Mouse (Mus musculus) left cerebral cortex, adult 2 months (tissue): ENCODE measurements around the gene Gdap2. TPM values are rescaled to one million over a fixed set of nuclear protein-coding genes. Genes with fewer than 3 reads are reported as not detected.

Experiments
- DNase-seq, 2 experiments: peaks; one replicate each; pipeline ENCODE4 v3.0.0; 2021 to 2022; ENCODE audit warnings: low spot score in 2 of 2, mixed read lengths in 1 of 2; ENCODE audit errors: extremely low spot score in 1 of 2
- H3K27ac ChIP-seq: fragments of 200-600 bp; 2 replicates; pipeline ENCODE4 v1.8.1; 2022
- H3K4me3 ChIP-seq: fragments of 200-600 bp; 2 replicates; pipeline ENCODE4 v1.8.1; 2022
- CTCF ChIP-seq: fragments of 200-600 bp; IDR thresholded peaks from 2 replicates; pipeline ENCODE4 v1.8.1; 2022; ENCODE audit warnings: antibody characterized with exemption, mild to moderate bottlenecking, moderate library complexity
- intact Hi-C: fragments of 180-260 bp; cut with DNase I; formaldehyde crosslinking; loops from one replicate; pipeline ENCODE4 v1.15.1; 2025
- total RNA-seq, 2 experiments: library from RNA; stranded (reverse); gene quantifications; 2 replicates each; pipeline ENCODE4 v1.2.3; 2021

Gene Gdap2
- total RNA-seq, 2 experiments from 2014 or later: 37.8 to 42.7 TPM

DNA sequence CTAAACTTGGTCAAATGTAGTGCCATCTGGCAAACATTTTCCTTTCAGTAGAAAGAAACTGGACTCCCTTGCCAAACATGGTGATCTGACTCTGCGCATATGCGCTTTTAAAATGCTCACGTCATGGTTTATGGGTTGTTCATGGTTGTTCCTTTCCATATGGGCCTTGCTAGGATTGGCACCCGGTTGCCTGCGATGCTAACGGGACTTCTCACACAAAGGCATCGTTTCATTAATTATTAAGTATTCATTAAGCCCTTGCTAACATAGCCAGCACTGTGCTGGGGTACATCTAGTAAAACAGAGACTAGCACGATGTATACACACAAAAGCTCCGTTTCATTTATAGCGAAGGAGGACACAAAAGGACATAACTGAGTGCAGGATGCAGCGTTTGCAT lies 27.7 kb downstream of the Gdap2 start:
- Histone ChIP-seq H3K27ac (no peak overlapping the region), H3K4me3 (no peak overlapping the region)
- no peak for DNase-seq
- intact Hi-C loops: loop anchor here (2.0 to 10.0 kb wide), 5 partner anchors 35 to 725 kb away; partner anchors contain the start of gene Man1a2
- no peak for TF ChIP-seq CTCF

DNA sequence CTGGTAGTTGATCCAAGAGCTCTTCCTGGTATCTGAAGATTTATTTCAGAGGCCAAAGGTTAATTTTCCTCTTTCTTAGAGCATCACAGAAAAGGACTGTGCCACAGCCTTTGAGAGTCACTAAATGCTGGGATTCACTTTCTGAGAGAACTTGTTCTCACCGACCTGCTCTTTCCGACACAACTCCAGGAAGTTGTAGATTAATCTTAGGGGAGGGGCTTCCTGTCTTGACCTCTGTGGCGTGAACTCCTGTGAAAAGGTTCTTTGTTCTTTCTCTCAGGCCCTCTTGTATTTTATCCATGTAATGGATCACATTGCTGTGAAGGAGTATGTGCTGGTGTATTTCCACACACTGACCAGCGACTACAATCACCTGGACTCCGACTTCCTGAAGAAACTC lies 32.0 kb downstream of the Gdap2 start:
- intact Hi-C loops: loop anchor here (5.0 kb wide), 1 partner anchor 163 kb away; no protein-coding TSS in a partner anchor
- TF ChIP-seq CTCF: no peak
- no peak overlapping the region for H3K27ac ChIP-seq
- no peak overlapping the region for H3K4me3 ChIP-seq
- DNase-seq: no peak

DNA sequence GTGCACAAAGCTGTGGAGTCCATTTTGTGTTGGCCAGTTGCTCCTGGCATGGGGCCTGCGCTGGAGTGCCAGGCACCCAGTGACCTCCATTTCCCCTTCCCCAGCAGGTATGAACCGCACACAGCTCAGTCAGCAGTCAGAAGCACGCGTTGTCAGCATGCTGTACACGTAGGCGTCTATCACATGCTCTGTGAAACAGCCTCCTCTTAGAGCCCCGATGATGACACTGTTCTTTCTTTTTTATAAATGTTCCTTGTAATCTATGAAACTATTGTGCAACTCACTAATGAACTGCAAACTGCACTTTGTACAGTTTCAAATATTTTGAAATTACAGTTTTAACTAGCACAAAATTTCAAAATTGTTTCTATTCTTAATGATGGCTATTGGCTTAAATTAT lies 39.4 kb downstream of the Gdap2 start:
- H3K4me3 ChIP-seq: no peak overlapping the region
- TF ChIP-seq CTCF: no peak
- no peak for DNase-seq
- no peak overlapping the region for H3K27ac ChIP-seq
- intact Hi-C loops: no loop called here

DNA sequence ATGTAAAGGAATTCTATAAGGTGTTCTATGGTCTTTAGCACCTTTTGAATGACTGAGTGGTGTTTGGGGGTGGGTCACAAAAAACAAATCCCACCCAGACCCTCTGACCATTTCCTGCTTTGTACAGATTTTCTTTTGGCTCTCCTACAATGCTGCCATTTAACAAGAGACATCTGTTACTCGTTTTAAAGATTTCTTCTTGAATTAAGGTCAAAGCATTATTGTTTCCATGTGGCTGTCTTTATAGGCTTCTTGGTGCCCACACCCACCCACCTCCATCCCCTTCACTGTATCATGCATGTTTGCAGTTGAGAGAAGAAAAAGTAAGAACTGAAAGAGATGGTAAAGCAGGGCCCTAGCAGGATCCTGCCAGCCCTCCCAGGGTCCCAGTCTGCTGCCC lies 44.8 kb downstream of the Gdap2 start:
- Histone ChIP-seq H3K4me3 (no peak overlapping the region), H3K27ac (no peak overlapping the region)
- no peak for TF ChIP-seq CTCF
- intact Hi-C loops: no loop called here
- DNase-seq: no peak

DNA sequence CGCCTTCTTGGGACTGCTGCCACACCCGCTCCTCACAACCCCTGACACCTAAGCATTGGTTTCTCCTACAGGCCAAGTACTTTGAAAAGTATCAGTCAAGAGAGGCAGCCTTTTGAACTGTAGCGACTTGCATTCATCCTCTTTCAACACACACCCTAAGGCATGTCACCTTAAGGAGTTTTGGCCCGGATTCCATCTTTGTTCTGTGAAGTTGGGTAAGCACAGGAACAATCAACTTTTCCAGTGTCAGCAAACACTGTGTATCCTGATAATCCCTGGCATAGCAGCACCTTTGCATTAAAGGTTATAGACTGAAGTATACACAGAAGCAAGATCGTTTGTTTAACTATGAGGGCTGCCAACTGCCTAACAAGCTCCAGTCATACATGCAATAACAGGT lies 53.3 kb downstream of the Gdap2 start:
- Histone ChIP-seq H3K4me3 (no peak overlapping the region), H3K27ac (no peak overlapping the region)
- DNase-seq: no peak
- intact Hi-C loops: no loop called here
- no peak for TF ChIP-seq CTCF

DNA sequence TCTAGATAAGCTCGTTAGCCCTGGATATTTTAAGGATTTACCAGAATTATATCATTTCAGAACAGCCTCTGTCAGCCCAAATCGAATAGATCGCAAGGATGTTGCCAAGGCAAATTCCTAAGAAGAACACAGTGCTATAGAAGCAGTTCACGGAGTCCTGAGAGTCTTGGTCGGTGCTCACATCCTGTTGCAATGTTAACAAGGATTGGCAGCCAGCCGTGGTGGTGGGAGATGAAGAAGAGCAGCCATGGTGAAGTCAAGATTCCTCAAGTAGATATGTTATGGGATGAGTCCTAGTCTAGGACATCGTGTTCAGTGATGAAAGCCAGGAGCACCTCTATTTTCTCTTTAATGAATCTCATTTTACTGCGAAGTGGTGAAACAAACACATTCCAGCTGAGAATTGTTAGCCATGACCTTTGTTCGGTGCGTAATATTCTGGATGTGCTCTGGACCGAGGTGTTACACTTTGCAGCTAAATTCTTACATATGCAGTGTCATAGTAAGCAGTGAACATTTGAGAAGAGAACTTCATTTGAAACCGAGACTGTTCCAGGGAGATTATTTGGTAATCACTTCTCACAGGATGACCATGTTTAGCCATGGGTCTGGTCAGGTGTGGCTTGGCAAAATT lies 63.3 kb downstream of the Gdap2 start:
- intact Hi-C loops: no loop called here
- Histone ChIP-seq H3K4me3 (no peak overlapping the region), H3K27ac (no peak overlapping the region)
- TF ChIP-seq CTCF: no peak
- DNase-seq: no peak

DNA sequence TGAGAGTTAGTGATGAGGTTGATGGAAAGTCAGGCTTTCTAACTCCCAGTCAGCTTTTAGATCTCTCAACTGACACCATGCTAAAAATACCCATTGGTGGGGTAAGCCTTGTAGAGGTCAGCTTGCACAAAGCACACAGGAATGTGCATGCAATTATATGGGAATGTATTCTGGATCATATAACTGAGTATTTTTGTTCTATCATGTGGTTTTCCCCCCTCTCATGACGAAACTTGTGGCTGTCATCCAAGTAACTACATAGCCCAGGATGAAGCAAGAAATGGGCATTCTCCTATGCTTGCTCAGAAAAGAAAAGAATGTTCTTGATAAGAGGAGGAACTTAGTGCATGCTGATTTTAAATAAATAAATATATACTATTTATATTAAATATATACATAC lies 65.3 kb downstream of the Gdap2 start:
- H3K27ac ChIP-seq: no peak overlapping the region
- H3K4me3 ChIP-seq: no peak overlapping the region
- intact Hi-C loops: no loop called here
- no peak for TF ChIP-seq CTCF
- no peak for DNase-seq

DNA sequence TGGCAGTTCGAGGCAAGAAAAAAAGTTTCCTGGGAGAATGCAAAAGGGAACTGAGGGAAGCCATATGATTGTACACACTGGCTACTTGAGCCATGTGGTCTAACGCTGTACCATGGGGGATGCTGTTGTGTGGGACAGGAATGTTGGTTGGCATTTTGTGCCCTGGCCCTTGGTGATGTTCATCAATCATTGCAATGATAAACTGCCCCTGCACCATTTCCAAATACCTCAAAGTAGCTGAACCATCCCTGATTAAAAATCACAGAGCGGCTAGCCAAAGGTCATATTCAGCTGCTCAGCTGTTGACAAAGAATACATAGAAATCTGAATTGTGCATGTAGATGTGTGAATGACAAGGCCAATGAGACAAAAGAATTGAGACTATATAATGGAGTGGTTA lies 66.8 kb downstream of the Gdap2 start:
- no peak for DNase-seq
- no peak overlapping the region for H3K27ac ChIP-seq
- TF ChIP-seq CTCF: no peak
- intact Hi-C loops: no loop called here
- no peak overlapping the region for H3K4me3 ChIP-seq

DNA sequence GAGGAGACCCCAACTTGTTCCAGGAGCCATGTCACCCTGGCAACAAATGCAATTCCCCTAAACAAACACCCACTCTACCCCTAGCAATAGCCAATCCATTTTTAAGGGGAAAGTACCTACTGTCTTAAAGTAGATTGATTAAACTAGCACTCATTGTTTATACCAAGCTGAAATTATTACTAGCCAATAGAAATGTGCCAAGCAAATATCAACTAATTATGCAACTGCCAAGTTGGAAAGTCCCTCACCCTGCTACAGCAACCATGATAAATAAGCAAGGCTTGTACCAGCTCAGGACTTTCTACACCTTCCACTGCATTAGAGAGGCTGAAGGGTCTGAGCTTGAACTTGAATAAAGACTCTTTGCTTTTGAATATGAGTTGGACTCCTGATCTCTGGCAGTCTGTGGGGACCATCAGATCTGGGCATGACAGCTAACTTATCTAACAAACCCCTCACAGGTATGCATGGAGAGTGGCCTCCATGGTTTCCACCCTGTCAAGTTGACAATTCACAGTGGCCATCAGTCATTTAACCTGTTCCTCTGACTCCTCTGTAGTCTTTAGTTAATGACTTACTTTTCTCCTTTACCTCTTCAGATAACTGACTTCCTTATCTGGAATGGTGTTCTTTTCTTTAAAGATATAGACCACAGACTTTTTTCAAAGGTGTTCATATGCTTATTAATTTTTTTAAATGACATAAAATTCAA lies 74.7 kb downstream of the Gdap2 start:
- TF ChIP-seq CTCF: no peak
- intact Hi-C loops: no loop called here
- no peak for DNase-seq
- Histone ChIP-seq H3K27ac (no peak overlapping the region), H3K4me3 (no peak overlapping the region)

DNA sequence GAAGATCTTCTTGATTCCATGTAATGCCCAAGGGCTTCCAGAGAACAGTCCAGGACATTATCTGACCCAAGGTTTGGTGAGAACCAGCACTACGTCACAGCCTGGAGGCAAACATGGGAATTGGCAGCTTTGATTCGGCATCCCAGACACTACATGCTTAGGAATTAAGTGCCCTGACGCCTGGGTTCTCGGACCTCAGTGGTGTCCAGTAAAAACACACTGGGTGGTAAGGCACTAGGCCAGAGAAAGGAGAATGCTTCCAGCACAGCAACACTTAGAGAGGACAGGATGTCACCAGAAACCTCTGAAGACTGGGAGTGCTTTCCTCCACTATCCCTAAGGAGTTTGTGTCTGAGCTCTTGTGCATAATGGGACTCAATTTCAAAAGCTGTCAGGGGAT lies 80.0 kb downstream of the Gdap2 start:
- no peak for DNase-seq
- TF ChIP-seq CTCF: no peak
- Histone ChIP-seq H3K4me3 (no peak overlapping the region), H3K27ac (no peak overlapping the region)
- intact Hi-C loops: no loop called here

DNA sequence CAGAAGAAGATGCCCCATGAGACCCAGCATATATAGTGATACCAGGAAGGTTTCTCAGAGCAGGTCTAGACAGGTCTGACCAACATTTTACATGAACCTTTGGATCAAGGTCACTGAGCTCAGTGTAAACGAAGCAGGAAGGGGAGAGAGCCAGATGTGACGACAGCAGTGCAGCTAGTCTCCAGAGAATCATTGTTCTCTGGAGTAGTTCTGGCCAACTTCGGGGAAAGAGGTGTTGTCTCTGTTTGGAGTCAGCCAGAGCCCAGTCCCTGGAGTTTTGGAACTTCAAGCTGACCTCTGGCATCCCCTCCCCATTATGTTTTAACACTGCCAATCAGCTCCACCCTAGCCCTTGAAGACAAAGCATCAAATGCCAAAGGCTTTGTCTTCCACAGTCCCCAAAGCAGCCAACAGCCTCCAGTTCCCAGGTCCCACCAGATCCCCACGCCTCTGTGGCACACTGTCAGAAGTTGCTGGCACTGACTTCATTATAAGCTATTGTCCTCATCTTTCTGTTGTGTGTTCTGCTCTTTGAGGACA lies 84.2 kb downstream of the Gdap2 start:
- intact Hi-C loops: no loop called here
- H3K27ac ChIP-seq: no peak overlapping the region
- DNase-seq: no peak
- H3K4me3 ChIP-seq: no peak overlapping the region
- TF ChIP-seq CTCF: no peak

Other genes starting within 250 kb of the Gdap2 start
- 10 to 100 TPM; 18.4 to 22.5 TPM for gene Wdr3, start within 50 bp of the Gdap2 start, total RNA-seq